Mouse (Mus musculus) embryo, embryonic 10 days (tissue): ENCODE measurements at regions not wholly inside any gene's neighbourhood (a gene's known extent, or its start where the extent isn't known, plus 50 kb on each side); places are given as distances from the start of the nearest gene placed in this dataset.
"Not testable (repeated sequence)": the region's sequence is repeated elsewhere in the genome, so short reads cannot be mapped to it uniquely, and the experiment has no call there.

Experiments used
- DNase-seq: peaks from one replicate; pipeline ENCODE4 v3.0.0-alpha.2; 2015; ENCODE audit warnings: low spot score

DNA sequence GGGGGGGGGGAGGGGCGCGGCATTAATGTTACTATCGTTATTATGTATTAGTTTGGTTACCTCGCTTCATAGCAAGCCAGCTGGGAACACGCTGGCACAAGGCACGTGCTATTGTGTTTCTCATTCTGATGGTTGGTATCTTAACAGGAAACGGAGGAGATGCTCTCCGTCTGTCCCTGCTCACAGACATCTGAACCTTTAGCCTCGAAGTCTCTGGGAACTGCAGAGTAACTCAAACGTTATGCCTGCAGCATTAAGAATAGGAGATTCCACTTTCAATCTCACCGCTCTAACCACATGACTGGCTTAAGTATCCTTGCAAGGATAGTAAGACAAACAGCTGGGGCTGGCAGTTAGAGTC lies 80.0 kb downstream of the Nfkbiz start:
- DNase-seq: no peak

DNA sequence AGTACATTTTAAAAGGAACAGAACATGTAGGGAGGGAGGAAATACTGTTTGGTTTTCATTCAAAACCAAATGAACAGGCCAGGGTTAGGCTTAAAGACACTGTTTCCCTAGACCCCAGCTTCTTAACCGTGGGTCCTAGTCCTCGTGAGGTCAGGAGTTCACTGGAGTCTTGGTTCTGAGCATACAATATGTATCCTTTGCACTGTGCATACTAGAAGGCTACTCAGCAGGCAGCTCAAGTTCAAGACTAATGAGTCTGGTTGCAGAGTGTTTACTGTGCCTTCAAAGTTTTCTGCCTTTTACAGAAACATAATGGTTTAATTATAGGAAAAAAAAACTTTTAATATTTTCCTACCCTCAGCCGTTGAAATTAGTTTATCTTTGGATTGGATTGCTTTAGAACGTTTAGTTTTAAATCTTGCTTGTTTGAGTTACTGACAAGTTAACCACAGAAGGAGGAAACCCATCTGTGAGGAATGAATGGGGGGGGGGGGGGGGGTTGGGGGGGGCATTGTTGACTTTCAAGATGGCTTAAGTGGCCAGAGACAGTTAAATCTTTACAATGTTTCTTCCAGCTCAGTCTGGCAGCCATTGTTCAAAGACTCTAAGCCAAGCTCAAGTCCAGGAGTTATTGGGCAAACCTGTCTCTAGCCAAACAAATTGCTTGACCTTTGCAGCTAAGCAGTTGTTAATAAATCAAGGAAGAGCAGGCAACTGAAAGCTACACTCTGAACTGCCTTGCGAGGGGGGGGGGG lies 80.6 kb downstream of the Nfkbiz start:
- peak; percentile 35 for DNase-seq

DNA sequence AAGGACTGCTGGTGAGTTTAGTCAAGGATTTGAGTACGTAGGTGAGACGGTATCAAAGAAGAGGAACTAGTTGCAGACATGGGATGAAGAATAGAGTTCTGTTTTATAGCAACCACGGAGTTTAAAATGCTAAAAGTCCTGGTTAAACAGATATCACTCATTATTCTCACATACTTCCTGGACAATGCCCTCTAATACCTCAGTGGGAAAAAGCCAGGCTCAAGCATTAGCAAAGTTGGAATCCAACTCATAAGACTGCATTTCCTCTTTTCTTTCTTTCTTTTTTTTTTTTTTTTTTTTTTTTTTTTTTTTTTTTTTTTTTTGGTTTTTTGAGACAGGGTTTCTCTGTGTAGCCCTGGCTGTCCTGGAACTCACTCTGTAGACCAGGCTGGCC lies 81.3 kb downstream of the Nfkbiz start:
- not testable (repeated sequence) for DNase-seq

DNA sequence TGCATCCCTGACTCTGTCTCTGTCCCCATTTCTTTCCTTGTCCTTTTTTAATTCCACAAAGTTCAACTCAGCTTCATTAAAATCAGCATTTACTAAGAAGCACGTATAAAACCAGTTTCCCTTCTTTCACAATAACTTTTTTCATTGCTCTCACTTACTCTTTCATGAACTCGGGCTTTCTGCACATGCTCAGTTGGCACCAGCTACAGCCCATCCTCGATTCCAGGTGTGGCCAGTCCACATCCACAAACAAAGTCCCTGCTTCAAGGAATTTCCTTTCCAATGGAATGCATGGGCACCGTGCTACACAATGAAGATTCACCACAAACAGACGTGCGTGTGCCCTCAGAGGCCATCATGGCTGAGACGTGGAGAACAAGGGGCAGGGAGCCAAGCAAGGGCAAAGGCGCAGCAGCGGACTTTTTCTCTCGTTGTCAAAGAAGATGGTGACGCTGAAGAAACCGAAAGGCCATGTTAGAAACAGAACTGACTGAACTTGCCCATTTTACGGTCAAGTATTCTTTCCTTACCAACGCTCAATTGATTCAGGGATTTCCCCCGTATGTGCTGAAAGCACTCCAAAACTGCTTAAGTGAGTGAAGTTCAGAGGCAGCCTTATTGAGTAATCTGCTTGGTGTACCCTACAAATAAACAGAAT lies 81.8 kb downstream of the Nfkbiz start:
- DNase-seq: no peak

DNA sequence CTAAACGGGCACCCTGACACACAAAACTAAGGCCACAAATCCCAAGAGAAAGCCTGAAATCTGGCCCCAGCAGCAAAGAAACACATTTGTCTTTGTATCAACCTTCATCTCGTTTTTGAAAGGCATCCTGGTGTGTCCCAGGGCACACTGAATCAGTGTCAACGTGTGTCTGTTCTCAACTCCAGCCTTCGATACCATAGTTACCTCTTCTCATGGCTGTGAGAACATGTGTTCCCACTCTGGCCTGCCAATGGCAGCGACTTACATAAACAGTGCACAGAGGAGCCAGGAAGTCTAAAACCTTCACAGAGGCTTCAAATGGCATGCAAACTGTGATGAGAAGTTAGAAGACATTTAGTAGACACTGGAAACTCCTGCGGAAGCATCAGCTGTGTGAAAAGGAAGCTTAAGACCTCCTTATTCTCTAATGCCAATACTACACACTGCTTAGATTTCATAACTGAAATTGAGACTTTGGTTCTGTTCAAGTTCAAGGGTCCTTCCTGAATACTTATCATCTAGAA lies 83.3 kb downstream of the Nfkbiz start:
- DNase-seq: no peak

DNA sequence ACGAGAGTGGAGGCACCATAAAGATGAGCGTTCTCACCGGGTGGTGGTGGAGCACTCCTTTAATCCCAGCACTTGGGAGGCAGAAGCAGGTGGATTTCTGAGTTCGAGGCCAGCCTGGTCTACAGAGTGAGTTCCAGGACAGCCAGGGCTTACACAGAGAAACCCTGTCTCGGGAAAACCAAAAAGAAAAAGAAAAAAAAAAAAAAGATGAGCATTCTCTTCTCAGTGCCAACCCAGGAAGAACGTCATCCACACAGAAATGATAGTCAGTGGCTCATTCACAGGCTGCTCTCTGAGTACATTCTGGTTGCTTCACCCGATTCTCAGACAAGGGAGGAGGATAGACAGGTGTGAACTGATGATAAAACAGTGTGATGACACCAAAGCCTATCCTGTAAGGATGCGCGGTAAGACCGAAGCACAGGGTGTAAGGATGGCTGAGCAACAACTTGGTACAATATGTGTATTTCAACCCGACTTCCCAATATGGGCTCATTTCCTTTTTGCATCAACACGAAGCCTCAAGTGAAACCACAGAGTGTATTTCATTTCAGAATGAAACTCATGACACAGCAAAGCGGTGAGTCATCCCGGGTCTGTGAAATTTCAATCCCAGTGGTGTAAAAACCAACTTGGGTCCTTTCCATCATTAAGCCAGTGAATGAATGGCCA lies 84.5 kb downstream of the Nfkbiz start:
- no peak for DNase-seq

DNA sequence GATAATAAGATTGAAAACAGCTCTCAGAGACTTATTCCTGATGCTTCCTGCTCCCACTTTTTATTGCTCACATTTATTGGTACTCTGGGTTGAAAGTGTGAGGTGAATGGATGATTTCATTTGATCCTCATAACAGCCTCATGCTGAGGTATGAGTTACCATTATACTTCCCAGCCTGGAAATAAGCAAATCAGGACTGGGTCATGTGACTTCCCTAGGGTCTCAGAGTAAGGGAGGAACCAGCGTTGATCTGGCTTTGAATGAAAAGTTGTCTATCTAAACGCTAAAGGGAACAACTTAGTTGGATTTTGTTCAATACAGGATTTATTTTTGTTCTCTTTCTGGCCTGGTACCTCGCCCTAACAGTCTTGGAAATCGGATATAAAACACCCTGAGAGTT lies 85.3 kb downstream of the Nfkbiz start:
- no peak for DNase-seq

DNA sequence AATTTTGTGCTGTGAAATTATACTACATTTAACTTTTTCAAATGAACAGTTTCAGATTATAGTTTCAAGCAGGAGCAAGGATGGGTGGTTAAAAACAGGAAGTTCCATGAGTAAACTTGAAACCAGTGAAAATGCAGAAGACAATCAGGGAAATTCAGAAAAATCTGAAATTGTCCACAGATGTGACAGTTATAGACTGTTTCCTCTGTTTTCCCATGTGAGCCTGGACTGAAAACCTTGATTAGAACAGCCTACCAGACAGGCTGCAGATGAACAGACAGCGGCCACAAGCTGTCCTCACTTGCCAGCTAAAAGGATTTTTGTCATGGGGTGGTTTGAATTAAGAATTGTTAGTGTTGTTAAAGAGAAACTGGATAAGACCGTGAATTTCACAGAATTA lies 91.4 kb downstream of the Nfkbiz start:
- DNase-seq: no peak

DNA sequence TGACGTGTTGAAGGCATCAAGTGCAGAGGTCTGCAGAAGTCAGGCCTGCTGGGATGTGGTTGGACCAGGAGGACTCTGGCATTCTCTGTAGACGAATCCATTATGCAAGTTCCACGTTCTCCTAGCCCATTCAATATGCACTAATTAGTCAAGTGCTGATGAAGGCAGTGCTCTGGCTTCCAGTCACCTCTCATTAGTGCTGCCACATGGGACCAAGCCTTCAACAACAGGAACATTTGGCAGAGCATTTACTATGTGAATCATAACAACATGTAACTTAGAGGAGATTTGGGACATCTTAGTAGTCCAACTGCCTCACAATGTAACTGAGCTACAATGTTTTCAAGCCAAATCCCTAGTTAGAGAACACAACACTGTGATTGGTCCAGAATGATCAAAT lies 92.5 kb downstream of the Nfkbiz start:
- no peak for DNase-seq

DNA sequence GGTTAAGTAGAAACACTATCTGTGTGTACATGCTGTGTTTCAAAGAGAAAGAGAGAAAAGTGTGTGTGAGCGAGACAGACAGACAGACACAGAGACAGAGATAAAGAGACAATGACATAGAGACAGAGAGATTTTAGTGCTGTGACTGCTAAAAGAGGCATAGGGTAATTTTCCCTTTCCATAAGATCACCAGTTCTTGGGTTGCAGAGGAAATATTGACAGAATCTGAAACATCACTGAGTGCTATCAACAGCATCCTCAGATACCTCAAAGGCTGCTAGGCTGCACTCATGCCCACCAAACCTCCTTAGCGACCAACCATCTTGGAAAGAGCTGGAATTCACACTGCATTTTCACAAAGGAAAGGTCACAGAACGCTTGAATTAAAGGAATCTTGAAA lies 93.6 kb downstream of the Nfkbiz start:
- DNase-seq: no peak

DNA sequence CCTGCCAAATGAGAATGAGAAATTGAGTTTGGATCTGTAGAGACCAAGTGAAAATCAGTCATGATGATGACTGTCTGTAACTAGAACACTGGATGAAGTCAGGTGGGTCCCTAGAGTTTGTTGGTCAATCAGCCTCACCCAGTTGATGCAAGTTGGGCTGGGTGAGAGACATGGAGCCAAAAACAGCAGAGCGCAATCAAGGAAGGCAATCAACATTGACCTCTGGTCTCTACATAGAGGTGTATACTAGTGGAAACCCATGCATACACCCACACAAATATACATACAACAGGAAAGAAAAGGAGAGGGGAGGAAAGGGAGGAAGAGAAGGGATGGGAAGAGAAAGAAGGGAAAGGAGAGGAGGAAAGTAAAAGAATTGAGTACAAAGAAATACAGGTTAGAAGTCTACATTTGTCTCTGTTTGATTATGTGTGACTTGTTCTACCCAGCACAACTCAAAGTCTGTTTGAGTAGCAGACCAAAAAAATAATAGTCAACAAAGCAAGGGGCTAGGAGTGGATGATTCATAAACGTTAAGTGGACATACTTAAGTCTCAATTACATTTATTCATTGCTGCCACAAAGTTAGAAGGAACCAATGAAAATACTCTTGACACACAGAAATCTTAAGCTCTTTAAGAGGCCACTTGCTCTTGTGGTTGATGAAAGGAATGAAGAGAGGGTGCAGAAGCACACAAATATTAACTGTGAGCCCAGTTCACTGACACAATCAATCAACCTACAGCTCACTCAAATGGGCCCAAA lies 97.4 kb downstream of the Nfkbiz start:
- no peak for DNase-seq

DNA sequence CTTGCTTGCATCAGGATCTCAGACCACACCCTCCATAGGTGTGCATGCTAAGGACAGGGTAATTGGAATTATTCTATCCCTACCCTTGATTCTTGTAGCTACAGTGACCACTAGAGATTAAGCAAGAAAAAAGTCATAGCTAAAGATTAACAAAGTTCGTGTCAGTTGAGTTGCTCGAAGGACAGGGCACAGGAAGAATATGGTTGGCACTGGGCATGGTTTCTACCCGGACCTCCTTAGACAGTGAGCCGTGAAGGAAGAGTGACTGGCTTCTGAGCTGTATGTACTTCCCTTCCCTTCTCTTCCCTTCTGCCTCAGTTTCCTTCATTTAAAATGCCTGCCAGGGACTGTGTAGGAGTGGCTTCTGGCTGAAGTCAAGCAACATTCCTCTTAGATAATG lies 100.0 kb downstream of the Nfkbiz start:
- DNase-seq: no peak

DNA sequence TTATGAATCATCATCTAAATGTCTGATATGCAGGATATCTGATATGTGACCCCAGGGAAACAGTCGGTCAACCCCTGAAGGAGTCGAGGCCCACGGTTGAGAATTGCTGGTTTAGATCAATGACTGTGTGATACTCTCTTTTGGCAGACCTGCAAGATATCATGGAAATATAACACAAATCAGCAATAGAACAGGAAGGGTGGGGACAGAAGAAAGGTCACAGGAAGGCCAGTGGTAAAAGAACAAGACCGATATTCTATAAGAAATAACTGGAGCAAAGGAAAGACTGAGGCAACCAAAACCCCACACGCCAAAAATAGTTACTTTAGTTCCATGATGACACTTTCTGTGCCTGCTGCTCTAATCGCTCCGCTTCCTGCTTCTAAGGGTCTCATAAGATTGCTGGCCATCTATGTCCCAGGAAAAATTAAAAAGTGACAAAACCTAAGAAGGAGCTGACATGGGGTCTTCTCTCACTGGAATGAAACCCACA lies 103.2 kb downstream of the Nfkbiz start:
- no peak for DNase-seq

DNA sequence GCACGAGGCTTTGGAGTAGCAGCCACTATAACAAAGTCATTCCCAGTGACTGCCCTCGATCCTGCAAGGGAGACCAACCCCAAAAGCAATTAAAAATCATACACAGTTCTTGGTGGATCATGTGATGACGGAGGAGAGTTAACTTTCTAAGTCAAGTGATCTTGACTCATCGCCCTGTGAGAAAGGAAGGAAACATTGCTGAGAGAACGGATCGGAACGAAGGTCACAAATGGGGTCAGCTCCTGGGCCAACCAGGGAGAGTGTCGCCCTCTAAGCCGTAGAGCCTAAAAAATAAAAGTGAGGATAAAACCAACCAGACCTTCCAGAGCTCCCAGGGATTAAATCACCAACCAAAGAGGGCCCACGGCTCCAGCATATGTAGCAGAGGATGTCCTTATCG lies 104.4 kb downstream of the Nfkbiz start:
- DNase-seq: no peak

DNA sequence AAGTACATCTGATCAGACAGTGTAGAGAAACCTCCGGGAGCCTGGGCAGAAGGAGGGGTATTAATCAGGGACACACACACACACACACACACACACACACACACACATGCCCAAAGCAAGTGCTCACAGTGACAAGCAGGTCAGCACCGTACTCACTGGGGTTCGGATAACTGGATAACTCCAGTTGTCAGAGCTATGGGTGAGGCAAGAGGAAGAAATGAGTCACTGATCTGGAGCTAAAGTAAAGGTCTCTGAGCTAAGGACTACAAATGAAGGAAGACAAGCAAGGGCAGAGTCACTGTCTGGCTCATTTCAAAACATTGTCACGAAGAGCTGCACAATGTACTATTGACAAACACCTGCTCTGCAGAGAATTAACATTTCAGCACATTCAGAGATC lies 104.9 kb downstream of the Nfkbiz start:
- no peak for DNase-seq

DNA sequence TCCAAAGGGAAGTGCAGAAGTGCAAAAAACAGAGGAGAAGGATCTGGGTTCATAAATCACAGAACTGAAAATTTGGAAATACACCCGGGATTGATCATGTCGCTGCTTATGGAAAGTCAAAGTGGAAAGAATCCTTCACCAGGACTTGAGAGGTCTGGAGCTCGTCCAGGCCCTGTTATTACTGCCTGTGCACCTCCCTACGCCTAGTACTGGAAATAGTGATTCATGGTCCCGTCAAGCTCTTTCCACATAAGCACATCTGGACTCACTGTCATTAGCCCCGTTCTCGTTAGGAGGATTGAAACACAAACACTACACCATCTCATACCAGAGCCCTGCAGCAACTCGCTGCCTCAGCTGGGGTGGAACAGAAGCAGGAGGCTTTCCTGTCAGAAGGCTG lies 107.7 kb downstream of the Nfkbiz start:
- DNase-seq: no peak

DNA sequence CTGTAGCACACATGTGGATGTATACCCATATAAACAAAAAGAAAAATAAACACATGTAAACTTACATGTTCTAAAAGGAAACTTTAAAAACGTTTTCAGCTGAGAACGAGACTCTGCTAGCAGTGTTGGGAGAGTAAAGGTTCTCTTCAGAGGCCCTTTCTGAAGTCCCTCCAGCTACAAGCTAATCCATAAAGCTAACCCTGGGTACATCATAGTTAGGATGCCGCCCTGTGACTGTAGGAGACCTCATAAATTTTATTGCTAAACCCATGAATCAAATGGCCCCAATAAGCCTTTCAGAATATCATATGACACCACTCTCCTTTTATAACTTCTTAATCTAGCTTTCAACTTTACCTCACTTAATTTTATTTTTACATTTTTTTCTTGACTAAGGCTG lies 112.2 kb downstream of the Nfkbiz start:
- DNase-seq: no peak

DNA sequence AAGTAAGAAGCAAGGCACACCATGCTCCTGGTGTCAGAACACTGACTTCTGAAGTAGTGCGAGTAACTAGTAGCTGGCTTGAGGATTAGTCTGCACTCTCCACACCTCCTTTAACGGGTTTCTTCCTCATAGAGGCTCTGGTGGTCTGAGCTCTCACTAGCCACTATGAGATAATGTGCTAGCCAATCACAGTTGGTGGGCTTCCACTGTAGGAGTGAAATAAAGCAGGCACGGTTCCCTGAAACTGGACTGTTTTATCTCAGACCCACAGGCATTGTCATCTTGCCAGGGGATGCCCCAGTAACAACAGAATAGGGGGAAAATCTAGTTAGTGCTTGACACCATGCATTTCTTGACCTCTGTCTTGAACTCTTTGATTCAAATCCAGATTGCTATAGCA lies 118.3 kb downstream of the Nfkbiz start:
- DNase-seq: no peak

DNA sequence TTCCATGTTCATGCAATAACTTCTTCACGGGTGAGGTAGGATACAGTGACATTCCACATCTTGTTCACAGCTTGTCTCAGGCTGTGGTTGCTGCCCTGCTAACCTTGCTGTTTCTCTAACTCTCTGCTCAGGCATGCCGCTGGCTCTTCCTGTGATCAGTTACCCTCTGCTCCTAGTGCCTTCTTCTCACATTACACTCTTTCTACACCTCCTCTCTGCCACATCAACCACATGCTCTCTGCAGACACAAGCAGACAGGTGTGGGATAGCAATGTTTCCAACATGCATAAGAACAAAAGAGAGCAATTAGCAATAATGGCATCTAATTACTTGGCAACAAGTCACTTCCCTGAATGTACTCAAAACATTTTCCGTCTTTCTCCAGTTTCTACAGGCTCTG lies 128.7 kb downstream of the Nfkbiz start:
- DNase-seq: peak; percentile 33

DNA sequence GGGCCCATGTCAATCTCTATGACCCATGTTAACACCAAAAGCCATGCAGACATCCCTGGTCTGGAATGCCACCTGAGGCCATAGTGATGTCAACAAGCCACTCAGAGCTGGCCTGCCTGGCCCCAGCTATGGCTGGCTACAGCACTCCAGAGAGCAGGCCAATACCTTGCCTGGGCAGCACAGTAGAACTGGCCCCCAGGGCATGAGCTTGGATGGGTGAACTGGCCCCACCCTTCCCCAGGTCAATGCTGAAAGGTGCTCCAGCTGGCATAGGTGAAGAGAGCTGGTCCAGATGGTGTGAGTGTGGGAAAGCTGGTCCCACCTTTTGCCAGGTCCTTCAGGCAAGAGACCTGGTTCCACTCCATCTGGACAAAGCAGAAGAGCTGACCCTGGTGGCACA lies 132.2 kb downstream of the Nfkbiz start:
- DNase-seq: no peak

DNA sequence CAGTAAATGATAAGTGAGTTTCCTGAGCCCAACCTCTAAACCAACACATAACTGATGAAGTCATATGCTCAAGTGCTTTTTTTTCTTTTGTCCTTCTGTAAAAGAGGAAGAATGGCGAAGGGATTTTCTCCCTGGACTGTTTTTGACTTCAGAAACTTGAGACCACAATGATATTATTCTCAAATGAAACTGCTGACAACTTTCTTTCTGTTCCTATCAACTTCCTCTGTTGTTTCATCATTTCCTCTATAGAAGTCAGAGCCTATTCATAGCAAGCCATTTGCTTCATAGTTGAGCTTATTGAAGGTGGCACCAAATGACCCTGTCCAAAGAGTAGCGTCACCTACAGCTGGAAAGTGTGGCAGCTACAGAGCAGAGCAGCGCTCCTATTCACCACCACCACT lies 140.2 kb downstream of the Nfkbiz start:
- no peak for DNase-seq

DNA sequence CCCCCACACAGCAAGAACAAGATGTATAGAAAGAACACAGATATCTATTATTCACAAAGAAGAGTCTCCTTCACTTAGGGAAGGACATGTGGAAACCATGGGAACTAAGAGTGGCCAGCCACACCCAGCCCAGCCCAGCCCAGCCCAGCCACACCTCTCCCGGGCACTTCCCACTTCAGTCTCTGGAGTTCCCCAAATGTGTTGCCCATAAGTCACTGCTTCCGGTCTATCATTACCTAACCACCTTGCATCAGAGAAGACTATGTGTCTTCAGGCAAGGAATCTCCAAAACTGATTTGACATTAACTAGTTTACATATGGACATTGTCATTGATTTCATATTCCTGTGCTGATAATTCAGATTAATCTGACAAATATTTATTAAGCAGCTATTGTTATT lies 147.6 kb downstream of the Nfkbiz start:
- no peak for DNase-seq
